Mouse (Mus musculus): Measurements from ENCODE around the gene Sp2. TPM values are rescaled to one million over a fixed set of nuclear protein-coding genes. Genes with fewer than 3 reads are reported as not detected.

The Sp2 gene
- total RNA-seq, 2 experiments from 2014 or later, result 10.1 to 11.8 TPM

DNA sequence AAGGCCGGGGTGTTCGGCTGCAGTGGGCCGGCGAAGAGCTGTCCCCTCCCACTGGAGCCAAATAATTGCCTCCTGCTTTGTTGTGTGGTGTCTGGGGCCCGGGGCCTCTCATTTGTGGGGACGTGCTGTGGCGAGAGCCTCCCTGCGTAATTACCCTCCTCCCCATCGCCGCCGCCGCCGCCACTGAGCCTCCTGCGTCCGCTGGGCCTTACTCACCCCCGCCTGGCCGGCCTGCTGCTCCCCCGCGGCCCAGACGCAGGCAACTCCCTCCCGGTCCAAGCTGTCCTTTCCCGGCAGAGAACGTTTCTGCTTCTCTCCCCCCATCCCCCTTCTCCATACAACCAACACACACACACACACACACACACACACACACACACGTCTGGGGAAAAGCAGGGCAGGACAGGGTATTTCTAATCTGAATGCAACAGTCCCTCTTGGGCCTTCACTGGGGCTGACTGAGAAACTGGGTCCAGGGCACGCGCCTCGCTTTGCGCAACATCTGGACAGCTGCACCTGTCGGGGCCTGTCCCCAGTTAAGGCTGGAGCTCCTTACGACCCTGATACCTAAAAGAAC is 14.7 kb upstream of the Sp2 start:
- intact Hi-C loops (cut with DNase I), result no loop called here
- no peak for DNase-seq (ENCODE audit: low spot score in 2 of 2)

GRCm38 (mm10) chr11:96996773-96997379 is 14.1 kb upstream of the Sp2 start:
- intact Hi-C loops (cut with DNase I), result no loop called here
- no peak for DNase-seq (ENCODE audit: low spot score in 2 of 2)

- intact Hi-C loops (cut with DNase I), result no loop called here
Measured at GRCm38 (mm10) chr11:96995836-96996772, 13.3 kb upstream of the Sp2 start.

GRCm38 (mm10) chr11:96995031-96995430 is 12.3 kb upstream of the Sp2 start:
- intact Hi-C loops (cut with DNase I), result no loop called here
- DNase-seq (ENCODE audit: low spot score in 2 of 2), result no peak

More at GRCm38 (mm10) chr11:96995836-96996772, 13.3 kb upstream of the Sp2 start:
- DNase-seq (ENCODE audit: low spot score in 2 of 2), result no peak

DNA sequence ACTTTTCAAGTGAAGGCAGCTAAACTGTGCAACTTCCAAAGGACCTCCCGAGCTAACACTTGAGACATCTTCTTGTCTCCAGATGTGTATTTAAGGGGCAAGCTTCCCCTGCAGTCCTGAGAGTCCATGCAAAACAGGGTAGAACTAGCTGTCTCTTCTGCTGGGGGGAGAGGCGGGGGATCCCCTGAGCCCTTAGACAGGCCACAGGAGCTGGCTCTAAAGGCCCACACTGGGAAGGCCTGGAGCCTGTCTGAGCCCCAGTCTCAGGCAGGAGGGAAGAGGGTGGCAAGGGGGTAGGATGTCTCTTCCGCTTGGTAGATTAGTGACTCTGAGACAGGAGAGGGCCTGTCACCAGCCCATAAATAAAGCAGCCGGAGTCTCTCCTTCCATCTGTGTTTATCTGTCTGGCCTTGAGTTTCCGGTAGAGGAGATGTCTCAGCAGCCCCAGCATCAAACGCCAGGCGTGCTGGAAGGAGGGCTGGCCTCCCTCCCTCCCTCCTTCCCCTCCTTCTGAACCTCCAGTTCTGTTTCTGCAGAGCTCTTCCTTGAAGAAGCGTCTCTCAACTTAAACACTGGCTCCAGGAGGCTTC is 10.1 kb upstream of the Sp2 start:
- intact Hi-C loops (cut with DNase I), result no loop called here
- no peak for DNase-seq (ENCODE audit: low spot score in 2 of 2)

GRCm38 (mm10) chr11:96991501-96991900 is 8.7 kb upstream of the Sp2 start:
- intact Hi-C loops (cut with DNase I), result no loop called here
- no peak for DNase-seq (ENCODE audit: low spot score in 2 of 2)

DNA sequence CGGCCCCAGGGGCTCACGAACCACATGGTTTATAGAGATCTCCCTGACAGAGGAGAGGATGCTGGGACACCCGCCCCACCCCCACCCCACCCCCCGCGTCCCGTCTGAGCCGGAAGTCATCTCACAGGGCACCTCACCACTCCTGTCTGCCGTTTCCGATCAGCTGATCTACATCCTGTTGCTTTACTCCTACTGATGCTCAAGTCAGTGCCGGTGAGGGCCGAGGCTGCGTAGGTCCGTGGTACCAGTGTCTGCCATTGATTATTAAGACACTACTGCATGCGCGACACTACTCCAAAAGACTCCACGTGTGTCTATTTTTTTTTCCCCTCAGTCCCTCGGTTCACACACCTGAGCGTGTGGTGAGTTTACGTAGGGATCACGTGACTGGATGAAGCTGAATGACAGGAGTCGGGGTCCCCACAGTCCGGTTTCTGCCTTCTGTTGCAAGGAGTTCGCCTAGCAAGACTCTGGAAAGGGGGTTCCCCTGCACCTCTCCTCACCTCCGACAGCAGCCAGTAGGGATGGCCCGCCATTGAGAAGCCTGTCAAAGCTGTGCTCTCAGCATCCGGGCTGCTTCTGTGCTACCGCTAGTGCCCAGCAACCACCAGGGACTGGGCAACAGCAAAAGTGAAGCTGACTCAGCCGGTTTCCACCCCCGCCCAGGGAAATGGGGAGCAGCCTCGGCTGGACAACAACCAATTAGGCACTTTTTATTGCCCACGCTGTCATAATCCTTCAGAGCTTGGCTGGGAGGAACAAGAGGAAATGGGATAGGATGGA is 5.3 kb upstream of the Sp2 start:
- intact Hi-C loops (cut with DNase I), result no loop called here

DNA sequence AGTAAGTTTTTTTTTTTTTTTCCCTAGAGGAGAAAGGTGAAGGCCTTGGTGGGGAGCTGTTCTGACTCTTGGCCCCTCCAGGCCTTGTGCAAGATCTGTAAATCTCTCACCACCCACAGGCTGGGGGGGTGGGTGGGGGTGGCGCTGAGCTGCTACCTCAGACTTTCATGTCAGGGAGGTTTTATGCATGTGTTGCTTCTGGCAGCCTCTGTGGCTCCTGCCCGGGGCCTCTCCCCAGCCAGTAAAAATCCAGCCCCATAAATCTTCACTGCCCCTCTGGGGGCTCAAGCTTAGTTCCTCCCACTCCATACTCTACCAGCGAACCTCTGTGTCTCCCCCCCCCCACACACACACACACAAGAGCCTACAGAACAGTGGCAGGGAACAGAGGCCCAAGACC is 3.7 kb upstream of the Sp2 start:
- no peak for DNase-seq (ENCODE audit: low spot score in 2 of 2)
- intact Hi-C loops (cut with DNase I), result no loop called here

More for the DNA sequence above, 5.3 kb upstream of the Sp2 start:
- DNase-seq (ENCODE audit: low spot score in 2 of 2), result no peak

DNA sequence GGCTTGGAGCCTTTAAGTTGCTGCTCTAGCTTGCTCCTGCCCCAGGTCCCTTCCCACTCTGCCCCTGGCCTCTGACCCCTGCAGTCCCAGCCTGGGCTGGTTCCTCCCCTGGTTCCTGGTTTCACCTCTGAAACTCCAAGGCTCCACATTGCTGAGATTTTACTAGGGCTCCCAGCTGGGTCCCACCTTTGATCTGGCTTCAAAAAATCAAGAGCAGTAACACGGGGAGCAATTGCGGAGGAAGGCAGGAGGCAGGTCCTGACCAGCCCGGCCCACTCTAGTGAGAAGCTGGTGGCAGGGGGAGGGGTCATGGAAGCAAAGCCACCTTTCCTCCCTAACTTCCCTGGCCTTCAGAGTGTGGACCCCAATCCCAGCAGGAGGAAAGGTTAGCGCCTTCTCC is 2.1 kb upstream of the Sp2 start:
- intact Hi-C loops (cut with DNase I), result loop anchor here (5.0 kb wide), 1 partner anchor 167 kb away; the partner anchor contains the start of gene Tbkbp1

GRCm38 (mm10) chr11:96982355-96982754 is 404 bp downstream of the Sp2 start:
- DNase-seq (ENCODE audit: low spot score in 2 of 2), result peak; percentile 78 to 80
- intact Hi-C loops (cut with DNase I), result loop anchor here (1.0 to 5.0 kb wide), 2 partner anchors 44 to 170 kb away; partner anchors contain the start of gene Tbkbp1

More for the DNA sequence above, 2.1 kb upstream of the Sp2 start:
- DNase-seq (ENCODE audit: low spot score in 2 of 2), result no peak

DNA sequence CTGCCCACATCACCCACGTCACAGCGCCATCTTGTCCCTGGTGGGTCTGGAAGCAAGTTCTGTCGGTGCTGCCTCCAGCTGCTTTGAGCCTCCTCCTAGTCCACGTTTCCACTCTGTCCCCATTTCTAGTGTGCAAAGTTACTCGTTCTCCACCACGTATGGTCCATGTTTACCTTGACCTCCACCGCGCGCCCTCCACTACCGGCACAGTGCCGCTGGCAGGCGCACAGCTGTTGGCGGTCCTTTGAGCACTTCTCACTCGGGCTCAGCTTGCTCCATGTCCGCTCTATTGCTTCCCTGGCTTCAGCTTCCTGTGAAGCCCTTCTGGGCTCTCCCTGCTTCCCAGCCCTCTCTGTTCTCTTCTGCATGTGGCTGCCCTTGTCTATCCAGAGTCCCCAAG is 1.3 kb downstream of the Sp2 start:
- intact Hi-C loops (cut with DNase I), result loop anchor here (5.0 kb wide), 1 partner anchor 171 kb away; the partner anchor contains the start of gene Tbkbp1
- DNase-seq (ENCODE audit: low spot score in 2 of 2), result no peak

- DNase-seq (ENCODE audit: low spot score in 2 of 2), result no peak
- intact Hi-C loops (cut with DNase I), result loop anchor here (5.0 kb wide), 1 partner anchor 172 kb away; the partner anchor contains the start of gene Tbkbp1
Measured at GRCm38 (mm10) chr11:96980021-96980420, 2.7 kb downstream of the Sp2 start.

DNA sequence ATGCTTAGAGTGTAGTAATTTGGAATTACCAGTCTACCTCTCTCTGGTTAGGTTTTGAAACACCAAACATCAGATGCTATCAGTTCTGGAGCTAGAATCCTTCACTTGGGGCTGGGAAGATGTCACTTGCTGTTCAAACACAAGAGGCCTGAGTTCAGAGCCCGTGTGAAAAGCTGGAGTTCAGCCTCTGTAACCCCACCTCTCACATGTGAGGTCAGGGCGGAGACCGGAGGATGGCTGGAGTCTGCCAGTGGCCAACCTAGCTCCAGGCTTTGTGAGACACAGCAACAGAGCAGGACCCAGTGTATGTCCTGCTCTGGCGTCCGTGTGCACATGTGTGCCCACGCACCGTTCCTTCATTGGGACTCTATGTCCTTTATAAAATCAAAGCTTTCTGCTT is 3.4 kb downstream of the Sp2 start:
- intact Hi-C loops (cut with DNase I), result loop anchor here (5.0 kb wide), 1 partner anchor 62 kb away; the partner anchor contains the start of gene Cdk5rap3
- DNase-seq (ENCODE audit: low spot score in 2 of 2), result no peak

- no peak for DNase-seq (ENCODE audit: low spot score in 2 of 2)
- intact Hi-C loops (cut with DNase I), result loop anchor here (5.0 kb wide), 1 partner anchor 61 kb away; the partner anchor contains the start of gene Cdk5rap3
Measured at GRCm38 (mm10) chr11:96978401-96979246, 4.1 kb downstream of the Sp2 start.

- DNase-seq (ENCODE audit: low spot score in 2 of 2), result peak; percentile 99 to 100
- intact Hi-C loops (cut with DNase I), result loop anchor here (5.0 kb wide), 1 partner anchor 61 kb away; the partner anchor contains the start of gene Cdk5rap3
Measured at GRCm38 (mm10) chr11:96977606-96978400, 5.0 kb downstream of the Sp2 start.

GRCm38 (mm10) chr11:96976911-96977591 is 5.7 kb downstream of the Sp2 start:
- intact Hi-C loops (cut with DNase I), result loop anchor here (5.0 kb wide), 1 partner anchor 60 kb away; the partner anchor contains the start of gene Cdk5rap3
- peak; percentile 72 to 79 for DNase-seq (ENCODE audit: low spot score in 2 of 2)

All from left cerebral cortex, postnatal 14 days (tissue).